Mouse (Mus musculus): ENCODE data around the gene Notch1.

DNA sequence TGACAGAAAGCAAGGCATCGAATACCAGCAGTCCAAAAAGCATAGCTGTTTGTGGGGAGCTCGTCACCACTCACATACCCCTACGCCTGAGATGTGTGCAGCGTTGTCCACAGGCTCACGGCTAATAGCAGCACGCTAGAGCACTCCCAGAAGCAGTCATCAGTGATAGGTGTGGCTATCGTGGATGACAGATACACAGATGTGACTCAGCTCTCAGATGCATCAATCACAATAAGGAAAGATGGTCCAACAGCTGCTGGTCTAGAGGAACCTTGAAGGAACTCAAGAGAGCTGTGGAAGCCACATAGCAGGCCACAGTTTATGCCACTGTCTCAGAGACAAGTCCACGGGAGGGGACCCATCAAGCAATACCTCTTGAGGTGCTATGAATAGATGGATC lies 27.3 kb upstream of the Notch1 start:
- TF ChIP-seq CTCF (IDR thresholded peaks at IDR 0.05; ENCODE audit: low read depth) (no peak), EP300 (IDR thresholded peaks at IDR 0.05; ENCODE audit: low read depth) (no peak)
